Mouse (Mus musculus): ENCODE data around the gene Pde4b. TPM values are rescaled to one million over a fixed set of nuclear protein-coding genes. Genes with fewer than 3 reads are reported as not detected.

The Pde4b gene
- polyA plus RNA-seq, 1 experiment from 2014 or later = 7.7 TPM

DNA sequence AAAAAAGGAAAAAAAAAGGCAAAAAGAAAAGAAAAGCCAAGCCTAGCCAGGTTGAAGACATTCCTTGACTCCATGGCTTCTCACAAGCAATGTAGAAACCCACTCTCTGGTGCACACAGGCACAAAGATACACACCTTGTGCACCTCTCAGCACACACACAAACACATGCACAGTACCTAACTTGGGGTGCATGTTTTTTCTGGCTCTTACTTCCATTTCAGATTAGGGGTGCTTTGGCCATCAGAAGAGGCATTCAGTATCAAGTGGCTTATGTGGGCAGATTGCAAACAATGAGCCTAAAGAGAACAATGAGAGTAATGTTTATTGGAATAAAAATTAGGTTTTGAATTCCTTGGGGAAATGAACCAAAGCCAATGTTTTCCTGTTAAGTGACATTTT, 166.7 kb downstream of the Pde4b start:
- no peak overlapping the region for H3K9ac ChIP-seq (ENCODE audit: low read length)

DNA sequence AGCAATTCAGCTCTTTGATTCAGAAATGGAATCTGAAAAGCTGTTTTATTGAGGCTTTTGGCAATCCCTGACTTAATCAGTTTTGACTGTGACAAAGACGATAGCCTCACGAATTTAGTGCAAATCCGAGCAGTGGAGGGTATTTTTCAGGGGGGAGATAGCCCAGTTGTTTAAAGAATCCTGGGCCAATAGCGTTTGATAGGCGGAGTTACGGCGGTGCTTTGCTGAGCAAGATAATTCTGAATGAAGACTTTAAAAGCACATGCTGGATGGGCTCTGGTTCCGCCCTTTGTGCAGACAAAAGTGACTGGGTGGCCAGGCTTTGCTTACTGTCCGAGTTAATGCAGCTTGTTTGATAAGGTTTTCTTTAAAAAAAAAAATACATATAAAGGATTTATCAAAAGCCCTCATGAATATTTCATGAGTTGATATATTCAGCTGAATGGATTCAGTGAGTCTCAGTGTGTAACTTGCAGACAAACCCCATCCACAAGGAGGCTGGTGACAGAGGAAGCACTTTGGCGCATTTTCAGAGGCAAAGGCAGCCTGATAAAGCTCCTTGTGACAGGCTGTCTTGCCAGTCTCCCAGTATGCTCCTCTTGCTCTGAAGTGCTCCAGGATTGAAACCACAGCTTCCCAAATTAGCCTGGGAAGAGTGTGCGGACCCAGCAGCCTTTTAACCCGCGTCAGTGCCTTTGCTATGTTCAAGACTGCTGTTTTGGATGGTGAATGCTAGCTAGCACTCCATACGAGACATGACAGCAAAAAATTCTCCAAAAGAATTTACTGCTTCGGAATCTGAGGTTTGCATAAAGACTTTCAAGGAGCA, 167.3 kb downstream of the Pde4b start:
- Histone ChIP-seq H3K4me3 (ENCODE audit: low read depth, low read length) (peak overlapping the region; percentile 24), H3K9ac (ENCODE audit: low read length) (peak overlapping the region; percentile 41), H3K4me2 (ENCODE audit: low read depth, low read length, severe bottlenecking) (peak overlapping the region; percentile 55), H3K27me3 (ENCODE audit: control insufficient read depth, insufficient read depth, low read length) (no peaks in the 10 kb centered on the region), H3K27ac (ENCODE audit: low read depth, low read length) (no peak overlapping the region; the same call in 1 of the 2 replicates), H3K9me3 (ENCODE audit: control insufficient read depth, low read length) (no peaks in the 10 kb centered on the region), H3K36me3 (ENCODE audit: control insufficient read depth, insufficient read depth, low read length) (no peaks in the 10 kb centered on the region), H3K4me1 (replicated peaks; ENCODE audit: control insufficient read depth, insufficient read depth, low read length) (0 out of 2 replicates have a peak, but pooled peaks cover 3% of the 10 kb centered on the region)
- ATAC-seq (replicated peaks; ENCODE audit: low FRiP score) (peak; percentile 87), DNase-seq (ENCODE audit: low spot score) (peak; percentile 58)
- WGBS = 4% methylated on average over 15 of the region's 15 CpGs

More for the DNA sequence above, 166.7 kb downstream of the Pde4b start:
- Histone ChIP-seq H3K4me2 (ENCODE audit: low read depth, low read length, severe bottlenecking) (peak overlapping the region; percentile 55), H3K4me3 (ENCODE audit: low read depth, low read length) (no peak overlapping the region), H3K9me3 (ENCODE audit: control insufficient read depth, low read length) (no peaks in the 10 kb centered on the region), H3K4me1 (replicated peaks; ENCODE audit: control insufficient read depth, insufficient read depth, low read length) (0 out of 2 replicates have a peak, but pooled peaks cover 3% of the 10 kb centered on the region), H3K27me3 (ENCODE audit: control insufficient read depth, insufficient read depth, low read length) (no peaks in the 10 kb centered on the region), H3K27ac (ENCODE audit: low read depth, low read length) (no peak overlapping the region), H3K36me3 (ENCODE audit: control insufficient read depth, insufficient read depth, low read length) (no peaks in the 10 kb centered on the region)
- DNase-seq (ENCODE audit: low spot score) (no peak), ATAC-seq (replicated peaks; ENCODE audit: low FRiP score) (no peak)

DNA sequence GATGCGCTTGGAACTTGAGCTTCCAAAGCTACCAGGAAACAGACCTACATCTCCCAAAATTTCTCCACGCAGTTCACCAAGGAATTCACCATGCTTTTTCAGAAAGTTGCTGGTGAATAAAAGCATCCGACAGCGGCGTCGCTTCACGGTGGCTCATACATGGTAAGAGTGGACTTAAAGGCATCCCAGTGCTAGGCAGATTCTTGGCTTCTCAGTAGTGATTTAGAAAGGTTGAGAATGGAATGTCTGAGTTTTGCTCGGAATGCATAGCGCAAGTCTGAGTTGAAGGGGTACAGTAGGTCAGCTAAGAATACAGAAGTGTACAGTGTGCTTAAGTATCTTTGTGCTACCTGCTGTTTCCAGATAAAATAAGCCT, 167.9 kb downstream of the Pde4b start:
- Histone ChIP-seq H3K4me3 (ENCODE audit: low read depth, low read length) (peak overlapping the region; percentile 24), H3K36me3 (ENCODE audit: control insufficient read depth, insufficient read depth, low read length) (no peaks in the 10 kb centered on the region), H3K27ac (ENCODE audit: low read depth, low read length) (no peak overlapping the region; the same call in 1 of the 2 replicates), H3K4me2 (ENCODE audit: low read depth, low read length, severe bottlenecking) (peak overlapping the region; percentile 55), H3K9ac (ENCODE audit: low read length) (peak overlapping the region; percentile 41), H3K4me1 (replicated peaks; ENCODE audit: control insufficient read depth, insufficient read depth, low read length) (0 out of 2 replicates have a peak, but pooled peaks cover 3% of the 10 kb centered on the region), H3K27me3 (ENCODE audit: control insufficient read depth, insufficient read depth, low read length) (no peaks in the 10 kb centered on the region), H3K9me3 (ENCODE audit: control insufficient read depth, low read length) (no peaks in the 10 kb centered on the region)
- WGBS = 41% methylated on average over 9 of the region's 9 CpGs
- DNase-seq (ENCODE audit: low spot score) = peak; percentile 53
- 0 out of 2 replicates have a peak, but pooled peaks have one; percentile 13 for ATAC-seq (replicated peaks; ENCODE audit: low FRiP score)

DNA sequence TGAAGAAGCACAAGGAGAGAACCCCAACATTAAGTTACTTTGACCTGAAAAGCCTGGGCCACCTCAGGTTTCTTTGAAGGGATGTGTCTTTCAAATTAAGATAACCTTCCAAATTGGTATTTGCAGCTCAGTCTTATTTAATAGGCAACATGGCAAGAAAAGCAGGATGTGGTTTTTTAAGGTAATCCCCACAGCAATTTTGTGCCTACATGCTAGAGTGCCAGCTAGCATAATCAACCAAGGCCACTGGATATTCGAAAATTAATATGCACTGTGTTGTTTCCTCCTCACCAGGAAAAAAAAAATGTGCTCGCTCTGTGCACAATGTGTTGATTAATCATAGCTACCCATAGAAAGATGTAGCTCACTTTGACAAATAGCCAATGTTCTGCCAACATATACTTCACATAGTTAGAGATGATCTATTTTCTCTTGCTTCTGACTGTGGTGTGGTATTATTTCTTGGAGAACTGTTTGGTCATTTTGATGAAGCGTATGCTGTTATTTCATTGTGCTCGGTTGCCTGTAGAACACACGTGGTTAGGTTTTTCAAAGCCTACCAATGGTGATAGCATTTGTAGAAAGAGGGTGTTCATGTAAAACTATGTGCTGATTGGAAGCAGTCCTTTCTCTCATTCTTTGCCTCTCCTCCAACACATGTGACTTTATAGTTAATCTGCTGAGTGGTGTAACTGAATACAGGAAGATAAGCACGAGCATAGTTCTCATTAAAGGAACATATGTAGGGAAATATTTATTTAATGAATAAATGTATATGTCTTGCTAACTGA, 169.0 kb downstream of the Pde4b start:
- H3K9ac ChIP-seq (ENCODE audit: low read length) = no peak overlapping the region
- no peaks in the 10 kb centered on the region for H3K27me3 ChIP-seq (ENCODE audit: control insufficient read depth, insufficient read depth, low read length)
- no peak overlapping the region for H3K27ac ChIP-seq (ENCODE audit: low read depth, low read length)
- no peaks in the 10 kb centered on the region for H3K9me3 ChIP-seq (ENCODE audit: control insufficient read depth, low read length)
- H3K4me2 ChIP-seq (ENCODE audit: low read depth, low read length, severe bottlenecking) = peak overlapping the region; percentile 18; the same call in 1 of the 2 replicates
- no peak for ATAC-seq (replicated peaks; ENCODE audit: low FRiP score)
- H3K4me1 ChIP-seq (replicated peaks; ENCODE audit: control insufficient read depth, insufficient read depth, low read length) = 0 out of 2 replicates have a peak, but pooled peaks cover 3% of the 10 kb centered on the region
- 89% methylated on average over 6 of the region's 6 CpGs for WGBS
- no peaks in the 10 kb centered on the region for H3K36me3 ChIP-seq (ENCODE audit: control insufficient read depth, insufficient read depth, low read length)
- H3K4me3 ChIP-seq (ENCODE audit: low read depth, low read length) = no peak overlapping the region
- DNase-seq (ENCODE audit: low spot score) = no peak

DNA sequence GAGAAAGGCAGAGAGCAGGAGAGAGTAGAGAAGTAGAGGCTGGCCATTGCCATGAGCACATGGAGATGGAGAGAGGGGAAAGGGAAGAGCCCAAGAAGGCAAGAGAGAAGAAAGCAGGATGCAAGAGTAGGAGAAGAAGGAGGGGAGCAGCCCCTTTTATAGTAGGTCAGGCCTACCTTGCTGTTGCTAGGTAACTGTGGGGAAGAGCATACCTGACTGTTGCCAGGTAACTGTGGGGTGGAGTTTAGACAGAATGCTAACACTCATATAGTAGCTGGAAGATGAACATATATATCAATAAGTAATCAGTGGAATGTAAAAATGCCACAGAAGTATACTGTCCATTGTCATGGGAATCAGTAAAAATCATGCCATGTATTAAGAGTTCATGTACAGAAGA, 172.9 kb downstream of the Pde4b start:
- Histone ChIP-seq H3K9ac (ENCODE audit: low read length) (no peak overlapping the region), H3K4me1 (replicated peaks; ENCODE audit: control insufficient read depth, insufficient read depth, low read length) (no peaks in the 10 kb centered on the region), H3K27me3 (ENCODE audit: control insufficient read depth, insufficient read depth, low read length) (no peaks in the 10 kb centered on the region), H3K27ac (ENCODE audit: low read depth, low read length) (no peak overlapping the region), H3K4me2 (ENCODE audit: low read depth, low read length, severe bottlenecking) (no peak overlapping the region), H3K4me3 (ENCODE audit: low read depth, low read length) (no peak overlapping the region), H3K36me3 (ENCODE audit: control insufficient read depth, insufficient read depth, low read length) (no peaks in the 10 kb centered on the region), H3K9me3 (ENCODE audit: control insufficient read depth, low read length) (no peaks in the 10 kb centered on the region)
- DNase-seq (ENCODE audit: low spot score) = no peak
- no peak for ATAC-seq (replicated peaks; ENCODE audit: low FRiP score)

DNA sequence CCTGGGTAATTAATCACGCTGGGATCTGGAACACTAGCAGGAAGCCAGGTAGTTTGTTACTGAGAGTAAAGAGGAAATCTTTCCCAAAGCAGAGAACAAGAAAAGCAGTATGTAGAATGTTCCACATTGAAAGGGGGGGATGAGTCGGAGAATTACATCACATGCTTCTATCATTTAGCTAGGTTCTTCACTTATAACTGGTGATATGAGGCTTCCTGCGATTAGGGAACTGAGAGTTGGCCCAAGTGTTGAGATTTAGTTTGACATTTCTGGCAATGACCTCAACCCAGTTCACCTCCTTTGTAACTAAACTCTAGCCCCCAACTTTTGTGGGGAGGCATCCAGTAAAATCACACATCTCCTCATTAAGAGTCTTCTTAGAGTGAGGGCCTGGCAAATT, 185.0 kb downstream of the Pde4b start:
- no peaks in the 10 kb centered on the region for H3K36me3 ChIP-seq (ENCODE audit: control insufficient read depth, insufficient read depth, low read length)
- no peak overlapping the region for H3K27ac ChIP-seq (ENCODE audit: low read depth, low read length)
- WGBS = 83% methylated on average over 3 of the region's 3 CpGs
- DNase-seq (ENCODE audit: low spot score) = no peak
- no peak overlapping the region for H3K9ac ChIP-seq (ENCODE audit: low read length)
- no peak for ATAC-seq (replicated peaks; ENCODE audit: low FRiP score)
- no peak overlapping the region for H3K4me2 ChIP-seq (ENCODE audit: low read depth, low read length, severe bottlenecking)
- no peaks in the 10 kb centered on the region for H3K4me1 ChIP-seq (replicated peaks; ENCODE audit: control insufficient read depth, insufficient read depth, low read length)
- no peaks in the 10 kb centered on the region for H3K27me3 ChIP-seq (ENCODE audit: control insufficient read depth, insufficient read depth, low read length)
- no peak overlapping the region for H3K4me3 ChIP-seq (ENCODE audit: low read depth, low read length)
- no peaks in the 10 kb centered on the region for H3K9me3 ChIP-seq (ENCODE audit: control insufficient read depth, low read length)

DNA sequence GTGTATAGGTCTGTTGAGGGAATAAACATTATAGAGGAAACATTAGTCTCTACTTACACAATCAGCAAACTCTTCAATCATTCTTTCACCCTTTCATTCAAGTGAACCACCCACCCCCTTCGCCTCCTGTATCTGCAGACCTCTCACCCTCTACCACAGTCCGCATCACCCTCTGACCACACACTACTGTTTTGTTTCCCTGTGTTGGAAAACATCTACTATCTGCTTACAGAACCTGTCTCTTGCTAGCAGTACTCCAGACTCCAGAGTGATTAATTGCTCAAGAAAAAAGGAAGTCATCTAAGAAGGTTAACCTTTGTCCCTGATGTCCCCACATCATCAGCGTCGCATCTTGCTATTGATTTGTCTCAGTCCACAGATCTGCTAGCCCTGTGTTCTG, 185.4 kb downstream of the Pde4b start:
- Histone ChIP-seq H3K27me3 (ENCODE audit: control insufficient read depth, insufficient read depth, low read length) (no peaks in the 10 kb centered on the region), H3K4me2 (ENCODE audit: low read depth, low read length, severe bottlenecking) (no peak overlapping the region), H3K9me3 (ENCODE audit: control insufficient read depth, low read length) (no peaks in the 10 kb centered on the region), H3K9ac (ENCODE audit: low read length) (no peak overlapping the region), H3K4me3 (ENCODE audit: low read depth, low read length) (no peak overlapping the region), H3K4me1 (replicated peaks; ENCODE audit: control insufficient read depth, insufficient read depth, low read length) (no peaks in the 10 kb centered on the region), H3K27ac (ENCODE audit: low read depth, low read length) (no peak overlapping the region), H3K36me3 (ENCODE audit: control insufficient read depth, insufficient read depth, low read length) (no peaks in the 10 kb centered on the region)
- 90% methylated on average over 4 of the region's 4 CpGs for WGBS
- no peak for ATAC-seq (replicated peaks; ENCODE audit: low FRiP score)
- no peak for DNase-seq (ENCODE audit: low spot score)

DNA sequence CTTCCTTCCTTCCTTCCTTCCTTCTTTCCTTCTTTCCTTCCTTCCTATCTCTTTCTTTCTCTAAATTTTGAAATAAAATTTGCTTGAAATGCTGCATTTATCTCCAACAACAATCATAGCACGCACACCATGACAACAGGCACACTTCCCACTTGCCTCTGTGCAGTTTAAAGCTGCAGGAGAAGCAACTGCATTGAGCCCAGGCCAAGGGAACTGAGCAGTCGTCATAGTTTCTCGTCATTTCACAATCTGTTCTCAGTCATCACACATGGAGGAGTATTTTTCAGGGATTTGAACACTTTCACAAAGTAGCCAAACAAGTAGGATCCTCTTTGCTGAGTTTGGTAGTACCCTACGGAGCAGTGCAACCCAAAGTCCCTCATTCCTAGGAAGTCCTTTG, 188.4 kb downstream of the Pde4b start:
- DNase-seq (ENCODE audit: low spot score) = no peak
- 83% methylated on average over 4 of the region's 4 CpGs for WGBS
- H3K36me3 ChIP-seq (ENCODE audit: control insufficient read depth, insufficient read depth, low read length) = no peaks in the 10 kb centered on the region

More for the DNA sequence above, 188.4 kb downstream of the Pde4b start:
- ATAC-seq (replicated peaks; ENCODE audit: low FRiP score) = no peak
- Histone ChIP-seq H3K27me3 (ENCODE audit: control insufficient read depth, insufficient read depth, low read length) (no peaks in the 10 kb centered on the region), H3K9ac (ENCODE audit: low read length) (no peak overlapping the region), H3K27ac (ENCODE audit: low read depth, low read length) (no peak overlapping the region), H3K9me3 (ENCODE audit: control insufficient read depth, low read length) (no peaks in the 10 kb centered on the region), H3K4me1 (replicated peaks; ENCODE audit: control insufficient read depth, insufficient read depth, low read length) (no peaks in the 10 kb centered on the region), H3K4me2 (ENCODE audit: low read depth, low read length, severe bottlenecking) (no peak overlapping the region), H3K4me3 (ENCODE audit: low read depth, low read length) (no peak overlapping the region)
